Mouse (Mus musculus) liver, embryonic 16.5 days (tissue): ENCODE measurements around the gene Abca3. TPM values are rescaled to one million over a fixed set of nuclear protein-coding genes. Genes with fewer than 3 reads are reported as not detected.
"Not testable (repeated sequence)": the region's sequence is repeated elsewhere in the genome, so short reads cannot be mapped to it uniquely, and the experiment has no call there.

Experiments
- ATAC-seq: fragments of 200-750 bp; cut with Nextera tagmentation; 2 replicates; pipeline ENCODE4 v1.8.0; 2017; ENCODE audit warnings: low read depth, mild to moderate bottlenecking, moderate number of reproducible peaks, moderate library complexity
- H3K27ac ChIP-seq: fragments of 300-500 bp; sonication (generic); 2 replicates; pipeline ENCODE4 v1.5.1; 2014; ENCODE audit warnings: mild to moderate bottlenecking, low read length
- H3K27me3 ChIP-seq: fragments of 300-500 bp; sonication (generic); 2 replicates; pipeline ENCODE4 v1.6.1; 2014; ENCODE audit warnings: low read depth, low read length, mixed read lengths; ENCODE audit not compliant: control insufficient read depth, insufficient read depth
- H3K36me3 ChIP-seq: fragments of 300-500 bp; sonication (generic); 2 replicates; pipeline ENCODE4 v1.6.1; 2014; ENCODE audit warnings: mild to moderate bottlenecking; ENCODE audit not compliant: control insufficient read depth, insufficient read depth
- H3K4me1 ChIP-seq: fragments of 300-500 bp; sonication (generic); 2 replicates; pipeline ENCODE4 v1.6.1; 2014; ENCODE audit warnings: low read depth, low read length, mixed read lengths; ENCODE audit not compliant: control insufficient read depth
- H3K4me2 ChIP-seq: fragments of 300-500 bp; sonication (generic); 2 replicates; pipeline ENCODE4 v1.6.1; 2014; ENCODE audit warnings: low read depth, low read length, mixed read lengths
- H3K4me3 ChIP-seq: fragments of 300-500 bp; sonication (generic); 2 replicates; pipeline ENCODE4 v1.5.1; 2014; ENCODE audit warnings: low read depth, mild to moderate bottlenecking, low read length
- H3K9ac ChIP-seq: fragments of 300-500 bp; sonication (generic); 2 replicates; pipeline ENCODE4 v1.6.1; 2014; ENCODE audit warnings: low read depth, low read length
- H3K9me3 ChIP-seq: fragments of 300-500 bp; sonication (generic); replicated peaks from 2 replicates; pipeline ENCODE4 v1.6.1; 2016; ENCODE audit warnings: low read length; ENCODE audit not compliant: control insufficient read depth
- WGBS: fragments of 180-500 bp; shearing (Covaris S2); extraction: QIAGEN DNeasy Blood & Tissue Kit; methylation state at CpG from one replicate; pipeline ENCODE4 v1.1.7; 2014; ENCODE audit not compliant: insufficient replicate concordance; 5-methylcytosine and 5-hydroxymethylcytosine counted together
- polyA plus RNA-seq: library from polyadenylated mRNA; unstranded; fragments of >200 nt; fragmentation: Nextera tagmentation; extraction: Ambion mirVana; gene quantifications from 2 replicates; pipeline ENCODE4 v1.2.1, GENCODE M21; 2015

Gene Abca3
- polyA plus RNA-seq, 1 experiment from 2014 or later, result 15.0 TPM

DNA sequence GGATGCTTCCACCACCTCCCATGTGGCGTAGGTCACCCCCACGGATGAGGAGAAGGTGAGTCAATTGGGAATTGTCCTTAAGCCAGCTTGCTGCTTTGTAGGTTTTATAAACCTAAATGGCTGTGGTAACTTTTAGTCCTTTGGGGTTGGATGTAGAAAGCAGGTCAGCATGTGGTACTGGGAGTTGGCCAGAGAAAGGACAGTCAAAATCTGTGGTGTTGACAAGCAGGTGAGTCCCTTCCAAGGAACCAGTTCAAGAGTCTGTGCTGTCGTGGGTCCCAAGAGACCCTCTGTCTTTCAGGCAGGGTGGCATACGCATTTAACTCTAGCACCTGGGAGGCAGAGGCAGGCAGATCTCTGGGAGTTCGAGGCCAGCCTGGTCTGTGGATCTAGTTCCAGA is 72.7 kb downstream of the Abca3 start:
- no peak overlapping the region for H3K4me3 ChIP-seq
- H3K4me2 ChIP-seq, result no peak overlapping the region
- H3K36me3 ChIP-seq, result peaks cover 54% of the 10 kb centered on the region
- H3K9me3 ChIP-seq, result no peaks in the 10 kb centered on the region
- H3K9ac ChIP-seq, result no peak overlapping the region
- H3K27me3 ChIP-seq, result no peaks in the 10 kb centered on the region
- H3K4me1 ChIP-seq, result peaks cover 17% of the 10 kb centered on the region
- ATAC-seq, result no peak
- 81% methylated on average over 5 of the region's 5 CpGs for WGBS
- H3K27ac ChIP-seq, result no peak overlapping the region

DNA sequence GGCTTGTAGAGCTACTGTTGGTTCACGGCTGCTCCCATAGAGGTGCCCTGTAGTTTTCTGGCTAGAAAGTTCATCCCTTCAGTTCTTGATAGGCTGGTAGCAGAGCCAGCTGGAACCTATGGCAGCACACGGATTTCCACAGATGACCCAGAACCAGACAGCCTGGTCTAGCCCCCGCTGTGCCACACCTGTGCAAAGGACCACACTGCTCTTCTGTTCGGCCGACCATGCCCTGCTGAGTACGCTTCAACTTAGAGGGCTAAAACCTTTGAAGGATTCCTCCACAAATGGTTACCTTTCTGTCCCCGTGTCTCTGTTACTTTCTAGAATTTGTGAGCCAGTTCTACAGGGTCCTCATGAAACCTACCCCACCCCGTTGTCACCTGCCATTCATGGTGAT is 73.6 kb downstream of the Abca3 start:
- H3K4me3 ChIP-seq, H3K4me2 ChIP-seq, ATAC-seq, H3K27ac ChIP-seq, H3K9ac ChIP-seq, H3K27me3 ChIP-seq, H3K9me3 ChIP-seq: not testable (repeated sequence)
- WGBS, result 93% methylated on average over 4 of the region's 8 CpGs
- Histone ChIP-seq H3K4me1 (peaks cover 18% of the 10 kb centered on the region), H3K36me3 (peaks cover 46% of the 10 kb centered on the region)

DNA sequence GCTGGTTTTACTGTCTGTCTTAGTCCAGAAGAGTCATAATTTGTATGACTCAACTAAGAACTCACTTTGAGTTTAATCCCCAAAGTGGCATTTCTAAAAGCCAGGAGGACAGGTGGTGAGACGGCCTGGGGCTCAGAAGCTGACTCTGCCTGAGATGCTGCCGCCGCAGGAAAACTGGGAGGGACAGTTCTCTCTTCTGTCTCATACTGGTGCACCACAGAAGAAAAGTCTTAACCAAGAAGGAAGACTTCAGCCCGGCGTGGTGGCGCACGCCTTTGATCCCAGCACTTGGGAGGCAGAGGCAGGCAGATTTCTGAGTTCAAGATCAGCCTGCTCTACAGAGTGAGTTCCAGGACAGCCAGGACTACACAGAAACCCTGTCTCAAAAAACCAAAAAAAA is 74.2 kb downstream of the Abca3 start:
- Histone ChIP-seq H3K27me3 (no peaks in the 10 kb centered on the region), H3K9me3 (no peaks in the 10 kb centered on the region), H3K9ac (no peak overlapping the region), H3K4me3 (peak overlapping the region; percentile 80), H3K27ac (no peak overlapping the region), H3K4me2 (peak overlapping the region; percentile 82), H3K4me1 (peaks cover 18% of the 10 kb centered on the region), H3K36me3 (peaks cover 40% of the 10 kb centered on the region)
- WGBS, result 89% methylated on average over 7 of the region's 7 CpGs
- no peak for ATAC-seq

DNA sequence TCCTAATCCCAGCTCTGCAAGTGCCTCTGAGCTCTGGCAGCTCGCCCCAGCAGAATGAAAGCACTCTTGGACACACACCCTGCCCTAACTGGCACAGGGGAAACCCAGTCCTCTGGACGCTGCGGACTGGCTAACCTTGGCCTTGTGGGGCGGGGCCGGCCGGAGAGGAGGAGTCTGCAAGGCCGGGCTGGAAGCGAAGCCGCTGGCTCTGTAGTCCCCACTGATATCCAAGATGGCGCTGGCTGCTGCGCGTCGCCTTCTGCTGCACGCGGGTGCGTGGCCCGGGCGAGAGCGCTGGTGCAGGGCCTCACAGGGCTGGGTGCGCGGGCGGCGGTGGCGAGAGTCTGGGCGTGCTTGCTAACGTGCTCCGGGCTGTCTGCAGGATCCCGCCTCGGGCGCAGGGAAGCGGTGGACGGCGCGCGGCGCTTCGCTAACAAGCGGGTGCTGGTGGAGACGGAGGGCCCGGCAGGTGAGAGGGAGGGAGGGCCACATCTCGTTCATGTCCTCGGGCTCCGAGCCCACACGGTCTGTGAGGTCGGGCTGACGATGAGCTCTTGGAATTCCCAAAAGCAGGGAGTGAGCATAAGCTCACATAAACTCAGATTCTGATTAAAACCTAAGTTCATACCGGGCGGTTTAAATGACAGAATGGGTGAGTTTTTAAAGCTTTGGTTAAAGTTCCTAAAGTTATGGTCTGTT is 74.9 kb downstream of the Abca3 start, which contains the start of gene Eci1:
Gene Eci1 (plus strand): TSS at position 171 of the 699 bp plus-strand sequence.
- under 1% methylated on average over 47 of the region's 48 CpGs for WGBS
- H3K27ac ChIP-seq, result peak within 1 kb of the TSS; percentile 92
- peak within 1 kb of the TSS; percentile 80 for H3K4me3 ChIP-seq
- H3K27me3 ChIP-seq, result no peaks in the 10 kb centered on the region
- H3K9me3 ChIP-seq, result no peaks in the 10 kb centered on the region
- peak within 1 kb of the TSS; percentile 82 for H3K4me2 ChIP-seq
- H3K4me1 ChIP-seq, result peaks cover 18% of the 10 kb centered on the region
- ATAC-seq, result peak; percentile 97
- peaks cover 33% of the 10 kb centered on the region for H3K36me3 ChIP-seq
- H3K9ac ChIP-seq, result peak within 1 kb of the TSS; percentile 90

DNA sequence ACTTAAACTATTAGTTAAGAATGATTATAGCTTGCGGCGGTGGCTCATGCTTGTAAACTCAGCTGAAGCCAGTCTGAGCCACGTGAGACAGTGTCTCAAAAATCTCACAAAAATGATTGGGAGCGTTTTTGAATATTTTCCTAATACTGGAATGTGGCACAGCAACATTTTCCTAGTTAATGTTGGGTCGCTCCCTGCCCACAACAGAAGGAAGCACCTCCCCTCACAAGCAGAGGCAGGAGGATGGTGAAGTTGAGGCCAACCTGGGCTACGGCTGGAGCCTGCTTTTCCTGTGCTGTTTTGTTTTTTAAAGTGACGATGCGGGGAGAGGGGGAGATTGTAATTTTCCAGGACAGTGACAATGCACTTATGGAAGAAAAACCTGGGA is 75.4 kb downstream of the Abca3 start:
- peaks cover 18% of the 10 kb centered on the region for H3K4me1 ChIP-seq
- 1% methylated on average over 8 of the region's 8 CpGs for WGBS
- H3K27ac ChIP-seq, result peak overlapping the region; percentile 92
- no peak for ATAC-seq
- no peaks in the 10 kb centered on the region for H3K27me3 ChIP-seq
- H3K4me3 ChIP-seq, result peak overlapping the region; percentile 80
- H3K36me3 ChIP-seq, result peaks cover 28% of the 10 kb centered on the region
- H3K9ac ChIP-seq, result peak overlapping the region; percentile 90
- peak overlapping the region; percentile 82 for H3K4me2 ChIP-seq
- H3K9me3 ChIP-seq, result no peaks in the 10 kb centered on the region

DNA sequence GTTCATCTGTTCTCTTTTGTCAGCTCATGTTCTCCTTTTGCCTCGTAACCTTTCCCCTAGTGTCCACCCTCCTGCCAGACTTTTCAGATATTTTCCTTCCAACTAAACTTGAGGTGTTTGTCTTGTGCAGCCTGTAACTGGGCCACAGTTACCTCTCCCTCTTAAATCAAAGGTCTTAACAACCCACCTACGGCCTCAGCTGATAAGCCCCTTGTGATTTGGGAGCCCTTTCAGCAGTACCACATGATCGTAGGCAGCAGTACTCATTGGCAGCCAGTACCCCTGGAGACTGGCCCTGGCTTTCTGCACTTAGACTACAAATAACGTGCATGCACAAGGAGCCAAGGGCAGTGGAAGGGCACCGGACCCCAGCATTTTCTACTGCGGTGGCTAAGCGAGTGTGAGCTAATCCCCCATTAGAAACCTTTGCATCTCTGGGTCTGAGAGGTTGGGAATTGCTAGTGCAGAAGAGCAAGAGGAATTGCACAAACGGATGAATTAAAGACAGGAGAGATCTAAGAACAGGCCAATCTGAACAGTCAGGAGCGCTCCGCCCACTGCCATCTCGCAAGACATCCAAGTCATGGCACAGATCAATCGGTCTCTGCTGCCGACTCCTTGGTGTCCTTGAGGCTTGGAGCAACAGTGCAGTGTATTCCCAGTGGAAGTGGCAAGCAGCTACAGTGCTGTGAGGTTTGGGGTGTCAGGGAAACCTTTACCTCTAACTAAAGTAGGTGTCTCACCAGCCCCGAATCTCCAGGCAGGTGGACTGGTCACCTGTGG is 77.6 kb downstream of the Abca3 start:
- Histone ChIP-seq H3K4me2 (no peak overlapping the region), H3K4me1 (peaks cover 18% of the 10 kb centered on the region)
- WGBS, result 81% methylated on average over 14 of the region's 14 CpGs

DNA sequence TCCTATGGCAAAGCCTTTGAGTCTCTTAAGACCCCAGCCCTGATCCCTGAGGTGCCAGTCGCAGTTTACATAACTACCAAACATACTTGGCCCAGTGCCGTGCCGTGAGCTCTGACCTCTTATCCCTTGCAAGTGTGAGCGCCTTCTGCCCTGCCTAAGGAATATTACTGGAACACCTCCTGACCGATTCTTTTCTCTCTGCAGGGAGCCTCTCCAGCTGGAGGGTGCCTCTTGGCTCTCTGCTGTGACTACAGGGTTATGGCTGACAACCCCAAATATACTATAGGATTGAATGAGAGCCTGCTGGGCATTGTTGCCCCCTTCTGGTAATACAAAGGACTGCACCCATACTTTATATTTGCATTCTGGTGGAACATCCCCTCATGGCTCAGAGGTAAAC is 85.3 kb downstream of the Abca3 start:
- Histone ChIP-seq H3K4me1 (no peaks in the 10 kb centered on the region), H3K9me3 (no peaks in the 10 kb centered on the region), H3K36me3 (peaks cover 22% of the 10 kb centered on the region), H3K27me3 (no peaks in the 10 kb centered on the region), H3K4me3 (no peak overlapping the region), H3K27ac (no peak overlapping the region), H3K4me2 (no peak overlapping the region), H3K9ac (no peak overlapping the region)
- ATAC-seq, result no peak
- whole genome bisulfite sequencing, result 80% methylated on average over 5 of the region's 5 CpGs

More for the DNA sequence above, 77.6 kb downstream of the Abca3 start:
- Histone ChIP-seq H3K9ac (no peak overlapping the region), H3K9me3 (no peaks in the 10 kb centered on the region), H3K27ac (no peak overlapping the region), H3K4me3 (no peak overlapping the region), H3K36me3 (peaks cover 8% of the 10 kb centered on the region), H3K27me3 (no peaks in the 10 kb centered on the region)
- no peak for ATAC-seq

DNA sequence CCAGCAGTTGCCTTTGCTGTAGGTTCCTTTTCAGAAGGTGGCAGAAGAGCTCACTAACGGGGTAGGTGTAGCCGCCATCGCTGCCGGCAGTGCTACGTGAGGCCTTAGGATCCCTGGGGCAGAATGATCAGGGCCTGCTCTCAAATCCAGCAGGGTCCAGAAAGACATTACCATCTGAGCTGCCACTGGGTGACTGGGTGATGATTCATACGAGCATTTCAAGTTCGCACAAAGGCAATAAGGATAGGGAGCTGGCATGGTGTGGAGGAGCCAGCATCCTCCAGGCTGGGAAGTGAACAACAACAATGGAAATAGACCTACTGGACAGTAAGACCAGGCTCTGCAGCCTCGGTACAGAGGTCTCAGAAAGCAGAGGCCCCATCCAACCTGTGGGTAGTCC is 88.6 kb downstream of the Abca3 start:
- 86% methylated on average over 8 of the region's 8 CpGs for WGBS
- H3K4me2 ChIP-seq, result no peak overlapping the region
- H3K4me3 ChIP-seq, result no peak overlapping the region
- H3K9ac ChIP-seq, result no peak overlapping the region
- H3K27me3 ChIP-seq, result no peaks in the 10 kb centered on the region
- H3K4me1 ChIP-seq, result no peaks in the 10 kb centered on the region
- no peaks in the 10 kb centered on the region for H3K9me3 ChIP-seq
- H3K36me3 ChIP-seq, result peaks cover 40% of the 10 kb centered on the region
- ATAC-seq, result no peak
- no peak overlapping the region for H3K27ac ChIP-seq

DNA sequence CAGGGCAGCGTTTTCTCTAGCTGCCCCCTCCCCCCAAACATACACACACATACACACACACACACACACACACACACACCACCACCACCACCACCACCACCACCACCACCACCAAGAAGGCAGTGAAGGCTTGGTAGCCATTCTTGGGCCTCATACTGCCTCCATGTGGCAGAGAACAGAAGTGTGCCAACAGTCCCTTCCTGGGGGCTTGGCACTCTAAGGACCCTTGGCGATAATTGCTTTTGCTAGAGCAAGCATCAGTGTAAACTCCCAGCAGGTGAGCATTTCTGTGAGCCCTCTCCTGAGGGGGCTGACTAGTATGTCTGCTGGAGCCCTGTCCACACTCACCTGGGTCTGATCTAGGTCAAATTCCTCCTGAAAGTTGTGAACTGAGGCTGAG is 89.4 kb downstream of the Abca3 start:
- Histone ChIP-seq H3K27ac (no peak overlapping the region), H3K4me1 (no peaks in the 10 kb centered on the region), H3K9me3 (no peaks in the 10 kb centered on the region), H3K36me3 (peaks cover 45% of the 10 kb centered on the region), H3K4me3 (no peak overlapping the region), H3K27me3 (no peaks in the 10 kb centered on the region), H3K4me2 (no peak overlapping the region), H3K9ac (no peak overlapping the region)
- WGBS, result 21% methylated on average over 2 of the region's 2 CpGs
- no peak for ATAC-seq
